Mouse (Mus musculus): ENCODE data around the gene Phldb1.

- TF ChIP-seq CTCF (IDR thresholded peaks at IDR 0.05 in 2 of 3, conservative IDR thresholded peaks at IDR 0.05 in 1 of 3; ENCODE audit: control insufficient read depth in 1 of 3, insufficient read depth in 1 of 3, low read depth in 2 of 3, low read length in 3 of 3, poor library complexity in 1 of 3, severe bottlenecking in 1 of 3) (no peak), ZNF384 (IDR thresholded peaks at IDR 0.05; ENCODE audit: low read depth, low read length) (peak; percentile 78), USF1 (IDR thresholded peaks at IDR 0.05; ENCODE audit: low read depth, low read length) (no peak), POLR2A (IDR thresholded peaks at IDR 0.05; ENCODE audit: control insufficient read depth in 1 of 2, insufficient read depth in 1 of 2, low read depth in 1 of 2, low read length in 2 of 2, poor library complexity in 1 of 2) (peak; percentile 68 to 73; a peak in 3 of 4 replicates), MXI1 (IDR thresholded peaks at IDR 0.05; ENCODE audit: low read depth, low read length) (peak; percentile 61), EP300 (IDR thresholded peaks at IDR 0.05; ENCODE audit: low read depth in 1 of 2, low read length in 2 of 2) (no peak; a peak in 1 of 4 replicates), ZKSCAN1 (IDR thresholded peaks at IDR 0.05; ENCODE audit: low read depth, low read length) (no peak), UBTF (IDR thresholded peaks at IDR 0.05; ENCODE audit: borderline replicate concordance, insufficient read depth, low read depth, low read length) (peak; percentile 81; the same call in 1 of the 2 replicates), USF2 (IDR thresholded peaks at IDR 0.05; ENCODE audit: borderline replicate concordance in 1 of 2, insufficient read depth in 1 of 2, low read depth in 1 of 2, low read length in 2 of 2) (no peak)
Measured at GRCm38 (mm10) chr9:44767101-44768028, 32.4 kb upstream of the Phldb1 start, which contains the start of the genes Arcn1 and Ift46.
